7 mouse cellular contexts compared by ENCODE assay signal in the genomic region with DNA sequence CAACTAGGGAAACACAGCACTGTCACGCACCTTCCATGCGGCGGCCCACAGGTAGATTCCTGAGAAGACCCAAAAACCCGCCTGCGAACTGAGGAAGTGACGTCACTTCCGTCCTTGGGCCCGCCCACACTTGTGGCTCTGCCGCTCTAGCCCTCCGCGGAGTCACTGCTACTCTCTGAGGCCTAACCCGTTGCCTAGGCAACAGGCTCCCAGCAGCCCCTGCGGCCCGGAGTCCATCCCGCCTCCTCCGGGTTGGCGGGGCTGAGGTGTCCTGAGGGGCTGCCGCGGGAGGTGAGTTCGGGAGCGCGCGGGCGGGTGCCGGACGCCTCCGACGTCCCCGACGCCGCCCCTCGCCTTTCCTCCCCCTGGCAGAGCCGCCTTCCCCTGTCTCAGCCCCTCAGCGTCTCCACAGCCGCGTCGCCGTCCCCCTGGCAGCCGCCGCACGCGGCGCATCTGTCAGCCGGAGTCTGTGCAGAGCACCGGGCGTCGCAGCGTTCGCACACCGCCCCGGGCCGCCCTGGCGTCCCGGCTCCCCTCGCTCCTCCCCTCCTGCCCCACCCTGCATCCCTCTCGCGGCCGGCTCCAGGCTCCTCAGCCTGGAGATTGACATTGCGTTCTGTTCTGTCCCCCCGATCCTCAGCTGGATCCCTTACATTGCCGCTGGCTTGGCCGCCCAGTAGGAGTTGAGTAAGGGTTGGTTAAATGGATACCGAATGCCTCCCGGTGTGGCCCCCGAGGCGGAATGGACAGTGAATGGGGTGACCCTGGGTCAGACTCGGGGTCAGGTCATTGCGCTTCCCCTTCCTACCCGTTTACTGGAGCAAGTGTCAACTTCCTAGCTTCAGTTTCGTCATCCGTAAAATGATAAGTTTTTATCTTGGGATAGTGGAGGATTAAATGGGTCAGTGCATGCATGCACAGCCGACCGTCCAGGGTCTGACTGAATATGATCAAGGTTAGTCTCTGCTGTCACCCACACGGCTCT. TPM values are rescaled to one million over a fixed set of nuclear protein-coding genes. Genes with fewer than 3 reads are reported as not detected.
DNase-seq lines count a peak whose midpoint lies in the region; ATAC-seq lines count a peak whose summit lies in the region.

Gene Cinp, minus strand, starts transcription at position 110 of the 985 bp plus-strand sequence.
Gene Tecpr2, plus strand, starts transcription at position 229 of the 985 bp plus-strand sequence.

- H3K4me1 ChIP-seq in embryonic facial prominence, embryonic 12.5 days, result peaks cover 19% of the 10 kb centered on the region; the same call in 1 of the 2 replicates
- peaks cover 2% of the 10 kb centered on the region; the same call in 1 of the 2 replicates for H3K4me1 ChIP-seq in limb, embryonic 11.5 days (ENCODE audit: control insufficient read depth, insufficient read depth, low read length)
- peaks cover 5% of the 10 kb centered on the region; the same call in 1 of the 2 replicates for H3K4me1 ChIP-seq in midbrain, embryonic 14.5 days (ENCODE audit: control insufficient read depth, insufficient read depth, low read length)

- H3K36me3 ChIP-seq in embryonic facial prominence, embryonic 12.5 days, result no peaks in the 10 kb centered on the region
- no peaks in the 10 kb centered on the region for H3K36me3 ChIP-seq in limb, embryonic 11.5 days (ENCODE audit: control insufficient read depth, insufficient read depth, low read length)
- H3K36me3 ChIP-seq in midbrain, embryonic 14.5 days (ENCODE audit: control insufficient read depth, insufficient read depth, low read length), result 0 out of 2 replicates have a peak, but pooled peaks cover 4% of the 10 kb centered on the region

- H3K4me2 ChIP-seq in embryonic facial prominence, embryonic 12.5 days (replicated peaks), result peak within 1 kb of the TSS; percentile 92
- H3K4me2 ChIP-seq in limb, embryonic 11.5 days (ENCODE audit: low read depth, severe bottlenecking), result peak within 1 kb of the TSS; percentile 90
- H3K4me2 ChIP-seq in midbrain, embryonic 14.5 days (ENCODE audit: low read length), result peak within 1 kb of the TSS; percentile 91

- peak within 1 kb of the TSS; percentile 75 for H3K9ac ChIP-seq in embryonic facial prominence, embryonic 12.5 days
- H3K9ac ChIP-seq in limb, embryonic 11.5 days (ENCODE audit: low read length), result peak within 1 kb of the TSS; percentile 82
- peak within 1 kb of the TSS; percentile 86 for H3K9ac ChIP-seq in midbrain, embryonic 14.5 days (replicated peaks; ENCODE audit: low read length)

- H3K4me3 ChIP-seq in embryonic facial prominence, embryonic 12.5 days, result peak within 1 kb of the TSS; percentile 73
- peak within 1 kb of the TSS; percentile 91 for H3K4me3 ChIP-seq in limb, embryonic 11.5 days (ENCODE audit: low read depth, low read length)
- H3K4me3 ChIP-seq in midbrain, embryonic 14.5 days (replicated peaks; ENCODE audit: low read depth, low read length), result peak within 1 kb of the TSS; percentile 83

- peak within 1 kb of the TSS; percentile 88 for H3K27ac ChIP-seq in embryonic facial prominence, embryonic 12.5 days
- H3K27ac ChIP-seq in limb, embryonic 11.5 days (replicated peaks; ENCODE audit: low read depth, low read length), result peak within 1 kb of the TSS; percentile 68
- H3K27ac ChIP-seq in midbrain, embryonic 14.5 days (replicated peaks; ENCODE audit: low read depth, low read length), result peak within 1 kb of the TSS; percentile 90

- 1% methylated on average over 72 of the region's 74 CpGs for WGBS in embryonic facial prominence, embryonic 12.5 days
- WGBS in limb, embryonic 11.5 days, result under 1% methylated on average over 70 of the region's 74 CpGs
- under 1% methylated on average over 74 of the region's 74 CpGs for WGBS in midbrain, embryonic 14.5 days

- peak; percentile 98 for ATAC-seq in embryonic facial prominence, embryonic 12.5 days (ENCODE audit: insufficient number of reproducible peaks, insufficient read depth, low FRiP score, low TSS enrichment)
- ATAC-seq in limb, embryonic 11.5 days (ENCODE audit: insufficient number of reproducible peaks, low FRiP score, low TSS enrichment, low read depth), result peak; percentile 99
- ATAC-seq in midbrain, embryonic 14.5 days (ENCODE audit: low FRiP score, low TSS enrichment), result peak; percentile 100

- H3K27me3 ChIP-seq in embryonic facial prominence, embryonic 12.5 days, result no peaks in the 10 kb centered on the region
- no peaks in the 10 kb centered on the region for H3K27me3 ChIP-seq in limb, embryonic 11.5 days (ENCODE audit: control insufficient read depth, insufficient read depth, low read length)
- H3K27me3 ChIP-seq in midbrain, embryonic 14.5 days (ENCODE audit: control insufficient read depth, insufficient read depth, low read length), result no peaks in the 10 kb centered on the region

- DNase-seq in adrenal gland, postnatal 25 days, result peak; percentile 94
- DNase-seq in heart, adult 11 months, result peak; percentile 100
- peak; percentile 95 for DNase-seq in kidney, adult 18-20 months
- peak; percentile 97 for DNase-seq in limb, embryonic 11.5 days (ENCODE audit: low spot score)
- DNase-seq in midbrain, embryonic 14.5 days, result peak; percentile 100
- DNase-seq in spleen, adult 18-20 months, result peak; percentile 91 to 93

- no peaks in the 10 kb centered on the region for H3K9me3 ChIP-seq in embryonic facial prominence, embryonic 12.5 days
- H3K9me3 ChIP-seq in limb, embryonic 11.5 days (ENCODE audit: control insufficient read depth, low read length), result no peaks in the 10 kb centered on the region
- H3K9me3 ChIP-seq in midbrain, embryonic 14.5 days (ENCODE audit: control insufficient read depth, low read length), result no peaks in the 10 kb centered on the region

RNA-seq across cellular contexts. Expression of gene Cinp, which starts in this region (rescaled TPM):
- 35.8 and 43.9 TPM in 2 replicates for total RNA-seq in adrenal gland, postnatal 25 days (2021)
- polyA plus RNA-seq in embryonic facial prominence, embryonic 12.5 days (2016; fragmentation: Nextera tagmentation; extraction: Ambion mirVana), result 70.0 and 75.6 TPM in 2 replicates
- polyA plus RNA-seq in limb, embryonic 11.5 days (2014; fragmentation: Nextera tagmentation; extraction: Ambion mirVana), result 83.2 and 84.8 TPM in 2 replicates
- polyA plus RNA-seq in midbrain, embryonic 14.5 days (2014; fragmentation: Nextera tagmentation; extraction: Ambion mirVana), result 83.0 and 83.1 TPM in 2 replicates

RNA-seq across cellular contexts. Expression of gene Tecpr2, which starts in this region (rescaled TPM):
- total RNA-seq in adrenal gland, postnatal 25 days (2021), result 9.5 and 10.1 TPM in 2 replicates
- polyA plus RNA-seq in embryonic facial prominence, embryonic 12.5 days (2016; fragmentation: Nextera tagmentation; extraction: Ambion mirVana), result 5.7 and 6.2 TPM in 2 replicates
- polyA plus RNA-seq in limb, embryonic 11.5 days (2014; fragmentation: Nextera tagmentation; extraction: Ambion mirVana), result 4.2 and 4.9 TPM in 2 replicates
- polyA plus RNA-seq in midbrain, embryonic 14.5 days (2014; fragmentation: Nextera tagmentation; extraction: Ambion mirVana), result 6.1 and 7.6 TPM in 2 replicates

Comparison
In these comparisons a context has a peak if more than half of its experiments do, and no peak if none do; other contexts are left out.
1. Peak in every context shown above with its lines: DNase-seq, ATAC-seq, H3K4me3 ChIP-seq and H3K27ac ChIP-seq.